Mouse (Mus musculus): Measurements from ENCODE around the gene Tlr6.

GRCm38 (mm10) chr5:64908585-64909284 lies 51.2 kb downstream of the Tlr6 start:
- no peak for TF ChIP-seq CTCF (IDR thresholded peaks at IDR 0.05; ENCODE audit: low read depth)
- TF ChIP-seq EP300 (optimal IDR thresholded peaks at IDR 0.05) = no peak
